Mouse (Mus musculus) bone marrow, adult 2 months (tissue): ENCODE data around the gene March10.

Source experiments
- CTCF ChIP-seq: fragments of 200-500 bp; IDR thresholded peaks from 2 replicates; pipeline ENCODE4 v1.5.1; 2011; ENCODE audit warnings: low read length, control low read depth; ENCODE audit not compliant: control insufficient read depth, insufficient read depth
- POLR2A ChIP-seq: fragments of 200-500 bp; IDR thresholded peaks from 2 replicates; pipeline ENCODE4 v1.6.1; 2011; ENCODE audit warnings: low read depth, mild to moderate bottlenecking, control low read depth, low read length, borderline replicate concordance; ENCODE audit not compliant: control insufficient read depth

DNA sequence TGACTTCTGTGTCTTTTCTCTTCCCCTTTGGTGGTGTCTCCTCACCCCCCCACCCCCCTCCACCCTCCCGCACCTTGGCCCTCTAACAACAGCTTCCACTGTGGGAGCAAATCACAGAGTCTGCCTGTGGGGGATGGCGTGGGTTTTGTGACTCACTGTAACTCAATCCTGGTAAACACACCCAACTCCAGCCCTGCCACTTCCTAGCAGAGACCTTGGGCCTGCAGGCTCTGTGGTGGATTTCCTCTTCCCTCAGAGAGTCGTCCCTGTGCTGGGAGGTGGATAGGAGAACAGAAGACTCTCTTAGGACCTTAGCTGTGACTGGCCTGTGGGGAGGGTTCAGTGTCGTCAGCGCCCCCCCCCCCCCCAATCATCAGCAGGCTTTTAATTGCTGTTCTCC lies 13.0 kb downstream of the March10 start:
- no peak for TF ChIP-seq POLR2A
- TF ChIP-seq CTCF = no peak
